Mouse (Mus musculus) adrenal gland, adult 2 months (tissue): ENCODE data around the gene 1190005I06Rik. TPM values are rescaled to one million over a fixed set of nuclear protein-coding genes. Genes with fewer than 3 reads are reported as not detected.

Source experiments
- DNase-seq: peaks from one replicate; pipeline ENCODE4 v3.0.0; 2021
- polyA plus RNA-seq: library from polyadenylated mRNA; depleted of rRNA; stranded (reverse); fragments of >200 nt; gene quantifications from 2 replicates; pipeline ENCODE4 v1.2.3, GENCODE M21; 2012
- total RNA-seq, 2 experiments: library from RNA; stranded (reverse); gene quantifications; 2 replicates each; pipeline ENCODE4 v1.2.3; 2021

1190005I06Rik gene
- total and polyA plus RNA-seq, 3 experiments: 7.2 to 27.6 (median 14.9) TPM

- peak; percentile 94 for DNase-seq
Observed at GRCm38 (mm10) chr8:120667561-120668373, 20.3 kb upstream of the 1190005I06Rik start, which contains the start of the genes Gm27021 and Cox4i1. Gm27021 (minus strand) TSS chr8:120668079. Cox4i1 (plus strand) TSS chr8:120668222.

GRCm38 (mm10) chr8:120666807-120667470 is 19.5 kb upstream of the 1190005I06Rik start:
- DNase-seq: no peak

GRCm38 (mm10) chr8:120665726-120666455 is 18.5 kb upstream of the 1190005I06Rik start:
- DNase-seq: no peak

GRCm38 (mm10) chr8:120664566-120664965 is 17.1 kb upstream of the 1190005I06Rik start:
- no peak for DNase-seq

GRCm38 (mm10) chr8:120657415-120657814 is 10.0 kb upstream of the 1190005I06Rik start:
- no peak for DNase-seq

- DNase-seq: no peak
Observed at GRCm38 (mm10) chr8:120656322-120657052, 9.1 kb upstream of the 1190005I06Rik start.

GRCm38 (mm10) chr8:120644663-120645062 is 2.8 kb downstream of the 1190005I06Rik start:
- DNase-seq: peak; percentile 90

GRCm38 (mm10) chr8:120642031-120642662 is 5.3 kb downstream of the 1190005I06Rik start:
- DNase-seq: no peak

- DNase-seq: no peak
Observed at GRCm38 (mm10) chr8:120641245-120641644, 6.2 kb downstream of the 1190005I06Rik start.

GRCm38 (mm10) chr8:120634329-120634839 is 13.0 kb downstream of the 1190005I06Rik start:
- peak; percentile 92 for DNase-seq

GRCm38 (mm10) chr8:120633665-120634271 is 13.7 kb downstream of the 1190005I06Rik start:
- DNase-seq: peak; percentile 46

- DNase-seq: no peak
Observed at GRCm38 (mm10) chr8:120632969-120633664, 14.3 kb downstream of the 1190005I06Rik start.

- no peak for DNase-seq
Observed at GRCm38 (mm10) chr8:120631441-120632375, 15.7 kb downstream of the 1190005I06Rik start.

- DNase-seq: no peak
Observed at GRCm38 (mm10) chr8:120630848-120631247, 16.6 kb downstream of the 1190005I06Rik start.

- no peak for DNase-seq
Observed at GRCm38 (mm10) chr8:120630031-120630430, 17.4 kb downstream of the 1190005I06Rik start.

- DNase-seq: no peak
Observed at GRCm38 (mm10) chr8:120627298-120627697, 20.1 kb downstream of the 1190005I06Rik start.

- DNase-seq: no peak
Observed at GRCm38 (mm10) chr8:120626461-120626860, 21.0 kb downstream of the 1190005I06Rik start.

GRCm38 (mm10) chr8:120623608-120624007 is 23.8 kb downstream of the 1190005I06Rik start:
- no peak for DNase-seq

- no peak for DNase-seq
Observed at GRCm38 (mm10) chr8:120622161-120622560, 25.3 kb downstream of the 1190005I06Rik start.
